In the genomic region with DNA sequence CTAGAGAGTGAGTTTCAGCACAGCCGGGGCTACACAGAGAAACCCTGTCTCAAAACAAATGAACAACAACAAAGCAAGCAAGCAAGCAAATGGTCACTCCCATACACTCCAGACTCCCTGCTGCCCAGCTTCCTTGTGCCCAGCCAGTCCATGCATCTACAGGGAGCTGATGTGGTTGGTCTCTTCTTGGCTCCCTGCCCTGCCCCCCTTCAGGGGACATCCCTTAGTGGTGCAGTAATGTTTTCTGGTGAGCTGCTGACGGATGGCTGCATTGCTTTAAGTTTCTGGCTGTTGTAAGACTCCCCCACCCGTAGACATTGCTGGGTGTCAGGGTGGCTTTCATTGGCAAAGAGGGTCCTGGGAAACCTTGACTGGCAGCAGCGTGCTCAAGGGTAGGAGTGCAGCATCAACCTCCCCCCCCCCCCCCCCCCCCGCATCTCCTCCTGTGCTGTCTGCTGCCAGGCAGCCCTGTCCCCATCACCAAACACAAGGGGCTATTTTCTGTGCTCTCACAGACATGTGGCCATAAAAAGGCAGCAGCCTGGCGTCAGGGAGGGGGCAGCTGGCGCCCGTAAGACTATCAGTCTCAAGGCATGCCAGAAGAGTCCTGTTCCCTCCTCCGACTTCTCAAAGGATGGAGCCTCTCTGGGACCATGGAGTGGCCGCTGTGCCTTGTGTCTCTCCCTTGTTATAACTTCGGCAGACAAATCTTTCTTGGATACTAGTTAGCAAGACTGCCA, we compare ENCODE assay signal across 12 mouse cellular contexts. TPM values are rescaled to one million over a fixed set of nuclear protein-coding genes. Genes with fewer than 3 reads are reported as not detected.
DNase-seq lines count a peak whose midpoint lies in the region; ATAC-seq and TF ChIP-seq lines count a peak whose summit lies in the region.
"Had no signal": no experiment of that assay in that cellular context is flagged by ENCODE, and none has a peak within 500 bp of the region (broad histone marks: within the 10 kb centered on the region; RNA-seq: fewer than 3 reads in every experiment).

No protein-coding gene starts in this region.

- no peak for TF ChIP-seq POLR2A in cerebellum, adult 2 months (IDR thresholded peaks at IDR 0.05; ENCODE audit: borderline replicate concordance, insufficient read depth, low read length)

- ATAC-seq in heart, postnatal 0 days (ENCODE audit: insufficient read depth, low read depth), result 0 out of 2 replicates have a peak, but pooled peaks have one; percentile 21

- 32% methylated on average over 11 of the region's 11 CpGs for WGBS in cerebellum, adult 2 months
- WGBS in heart, postnatal 0 days, result 47% methylated on average over 10 of the region's 11 CpGs

- H3K27me3 ChIP-seq in cerebellum, adult 2 months (ENCODE audit: control insufficient read depth, insufficient read depth, low read length), result no peaks in the 10 kb centered on the region
- no peaks in the 10 kb centered on the region for H3K27me3 ChIP-seq in heart, postnatal 0 days (ENCODE audit: control insufficient read depth, insufficient read depth, low read length)
- H3K27me3 ChIP-seq: embryonic facial prominence, embryonic 13.5 days; liver, embryonic 13.5 days; neural tube, embryonic 12.5 days had no signal

- intact Hi-C loops in left cerebral cortex, postnatal 4 days (cut with DNase I), result no loop called here

- DNase-seq in cerebellum, adult 2 months, result no peak
- DNase-seq in cerebellum, adult 11-12 months, result no peak
- DNase-seq in heart, postnatal 0 days (ENCODE audit: low spot score), result no peak
- DNase-seq in heart, adult 8-10 months (ENCODE audit: low spot score), result no peak
- DNase-seq in left cerebral cortex, postnatal 4 days, result peak; percentile 60
- DNase-seq in left cerebral cortex, adult 8-10 months (ENCODE audit: low spot score in 2 of 2), result no peak
- peak; percentile 78 for DNase-seq in lung, postnatal 10 days
- DNase-seq in embryo, embryonic 10 days (ENCODE audit: low spot score), result no peak

- no peak for TF ChIP-seq EP300 in heart, postnatal 0 days (IDR thresholded peaks at IDR 0.05; ENCODE audit: low read depth)

- peak overlapping the region; percentile 50; the same call in 1 of the 2 replicates for H3K27ac ChIP-seq in cerebellum, adult 2 months (ENCODE audit: insufficient read depth, low read length)
- peak overlapping the region; percentile 34; the same call in 1 of the 2 replicates for H3K27ac ChIP-seq in heart, postnatal 0 days (ENCODE audit: low read depth)
- H3K27ac ChIP-seq: embryonic facial prominence, embryonic 13.5 days; liver, embryonic 13.5 days; midbrain, embryonic 10.5 days; neural tube, embryonic 12.5 days had no signal

- TF ChIP-seq CTCF in cerebellum, adult 2 months (IDR thresholded peaks at IDR 0.05; ENCODE audit: borderline replicate concordance, insufficient read depth, low read depth, low read length), result no peak
- TF ChIP-seq CTCF in heart, postnatal 0 days (IDR thresholded peaks at IDR 0.05; ENCODE audit: low read depth), result no peak

- H3K36me3 ChIP-seq in heart, postnatal 0 days (replicated peaks; ENCODE audit: control insufficient read depth, insufficient read depth, low read length), result no peaks in the 10 kb centered on the region
- H3K36me3 ChIP-seq: embryonic facial prominence, embryonic 13.5 days; liver, embryonic 13.5 days; midbrain, embryonic 10.5 days; neural tube, embryonic 12.5 days had no signal

- H3K4me2 ChIP-seq in heart, postnatal 0 days (ENCODE audit: low read depth, low read length), result no peak overlapping the region
- H3K4me2 ChIP-seq: embryonic facial prominence, embryonic 13.5 days; liver, embryonic 13.5 days had no signal

- no peak overlapping the region for H3K4me3 ChIP-seq in cerebellum, adult 2 months (replicated peaks; ENCODE audit: insufficient read depth, low read depth, low read length)
- no peak overlapping the region for H3K4me3 ChIP-seq in heart, postnatal 0 days (ENCODE audit: low read depth, low read length)
- H3K4me3 ChIP-seq: embryonic facial prominence, embryonic 13.5 days; liver, embryonic 13.5 days; midbrain, embryonic 10.5 days; neural tube, embryonic 12.5 days had no signal

- peaks cover 9% of the 10 kb centered on the region for H3K4me1 ChIP-seq in cerebellum, adult 2 months (ENCODE audit: control insufficient read depth, insufficient read depth, low read length)
- no peaks in the 10 kb centered on the region for H3K4me1 ChIP-seq in heart, postnatal 0 days (ENCODE audit: control insufficient read depth, insufficient read depth)

- H3K9me3 ChIP-seq in heart, postnatal 0 days (replicated peaks; ENCODE audit: control insufficient read depth, low read length), result no peaks in the 10 kb centered on the region
- H3K9me3 ChIP-seq: embryonic facial prominence, embryonic 13.5 days; midbrain, embryonic 10.5 days had no signal

- H3K9ac ChIP-seq in heart, postnatal 0 days (replicated peaks; ENCODE audit: low read depth, low read length), result no peak overlapping the region
- H3K9ac ChIP-seq: embryonic facial prominence, embryonic 13.5 days; liver, embryonic 13.5 days; neural tube, embryonic 12.5 days had no signal

RNA-seq across cellular contexts. Expression of gene Get4, which starts 29.4 kb away (rescaled TPM):
- polyA plus RNA-seq in cerebellum, adult 2 months (2012; rRNA removed), result 106 and 114 TPM in 2 replicates
- 56.8 and 61.6 TPM in 2 replicates for total RNA-seq in heart, postnatal 0 days (2014; rRNA removed; ENCODE audit: low replicate concordance)
- 153 TPM in 2 replicates for polyA plus RNA-seq in heart, postnatal 0 days (2015; fragmentation: Nextera tagmentation; extraction: Ambion mirVana)
- 10 to 100 TPM; 39.1 to 45.9 (median 43.7) TPM for total RNA-seq in heart, adult 8-10 months (2022)
- total RNA-seq in left cerebral cortex, postnatal 4 days (2021), result 10 to 100 TPM; 54.8 to 59.8 TPM
- 10 to 100 TPM; 56.1 to 59.8 (median 57.6) TPM for total RNA-seq in left cerebral cortex, adult 8-10 months (2022)

RNA-seq across cellular contexts. Expression of gene Adap1, which starts 43.9 kb away (rescaled TPM):
- polyA plus RNA-seq in cerebellum, adult 2 months (2012; rRNA removed), result 156 and 163 TPM in 2 replicates
- 0.53 and 1.5 TPM in 2 replicates for total RNA-seq in heart, postnatal 0 days (2014; rRNA removed; ENCODE audit: low replicate concordance)
- 0.84 and 1.00 TPM in 2 replicates for polyA plus RNA-seq in heart, postnatal 0 days (2015; fragmentation: Nextera tagmentation; extraction: Ambion mirVana)
- total RNA-seq in heart, adult 8-10 months (2022), result 1 to 10 TPM; 2.1 to 4.2 (median 2.9) TPM
- 100 to 1,000 TPM; 219 to 247 TPM for total RNA-seq in left cerebral cortex, postnatal 4 days (2021)
- 100 to 1,000 TPM; 207 to 227 (median 217) TPM for total RNA-seq in left cerebral cortex, adult 8-10 months (2022)

Comparison
In these comparisons a context has a peak if more than half of its experiments do, and no peak if none do; other contexts are left out.
1. DNase-seq: peak in left cerebral cortex, postnatal 4 days (single experiment) and lung, postnatal 10 days (single experiment); none in cerebellum, adult 2 months (0 of 2), cerebellum, adult 11-12 months (single experiment), heart, postnatal 0 days (single experiment), heart, adult 8-10 months (single experiment), left cerebral cortex, adult 8-10 months (0 of 2) and embryo, embryonic 10 days (single experiment).
2. RNA of gene Adap1, which starts 43.9 kb away (total RNA-seq): 219 to 247 TPM in left cerebral cortex, postnatal 4 days and 207 to 227 TPM in left cerebral cortex, adult 8-10 months; 2.1 to 4.2 TPM in heart, adult 8-10 months and 0.53 to 1.5 TPM in heart, postnatal 0 days; every median in the first group is over 10 times any median in the second.